Mouse (Mus musculus) limb, embryonic 14.5 days (tissue): Measurements from ENCODE around the gene Sppl3. TPM values are rescaled to one million over a fixed set of nuclear protein-coding genes. Genes with fewer than 3 reads are reported as not detected.

Experiments used
- ATAC-seq: fragments of 200-750 bp; cut with Nextera tagmentation; 2 replicates; pipeline ENCODE4 v1.8.0; 2017; ENCODE audit warnings: low read depth, moderate number of reproducible peaks, moderate TSS enrichment; ENCODE audit not compliant: low FRiP score
- DNase-seq: peaks from one replicate; pipeline ENCODE4 v3.0.0-alpha.2; 2015; ENCODE audit warnings: low spot score
- H3K27ac ChIP-seq: fragments of 300-500 bp; sonication (generic); replicated peaks from 2 replicates; pipeline ENCODE4 v1.5.1; 2014; ENCODE audit warnings: low read depth, mild to moderate bottlenecking, low read length, moderate library complexity, mixed read lengths
- H3K27me3 ChIP-seq: fragments of 300-500 bp; sonication (generic); 2 replicates; pipeline ENCODE4 v1.6.1; 2014; ENCODE audit warnings: low read length, mixed read lengths; ENCODE audit not compliant: control insufficient read depth, insufficient read depth
- H3K36me3 ChIP-seq: fragments of 300-500 bp; sonication (generic); 2 replicates; pipeline ENCODE4 v1.6.1; 2014; ENCODE audit warnings: mild to moderate bottlenecking, low read length, moderate library complexity, mixed read lengths; ENCODE audit not compliant: control insufficient read depth, insufficient read depth
- H3K4me1 ChIP-seq: fragments of 300-500 bp; sonication (generic); 2 replicates; pipeline ENCODE4 v1.6.1; 2014; ENCODE audit warnings: antibody characterized with exemption, low read length, mixed read lengths; ENCODE audit not compliant: control insufficient read depth, insufficient read depth
- H3K4me2 ChIP-seq: fragments of 300-500 bp; sonication (generic); replicated peaks from 2 replicates; pipeline ENCODE4 v1.6.1; 2014; ENCODE audit warnings: low read depth, mild to moderate bottlenecking, low read length, moderate library complexity; ENCODE audit not compliant: severe bottlenecking
- H3K4me3 ChIP-seq: fragments of 300-500 bp; sonication (generic); replicated peaks from 2 replicates; pipeline ENCODE4 v1.5.1; 2014; ENCODE audit warnings: low read length
- H3K9ac ChIP-seq: fragments of 300-500 bp; sonication (generic); 2 replicates; pipeline ENCODE4 v1.6.1; 2014; ENCODE audit warnings: mild to moderate bottlenecking, low read depth, low read length, moderate library complexity; ENCODE audit not compliant: severe bottlenecking
- H3K9me3 ChIP-seq: fragments of 300-500 bp; sonication (generic); 2 replicates; pipeline ENCODE4 v1.6.1; 2016; ENCODE audit warnings: low read length; ENCODE audit not compliant: control insufficient read depth
- POLR2A ChIP-seq: fragments of 200-500 bp; IDR thresholded peaks from 2 replicates; pipeline ENCODE4 v1.8.0; 2012; ENCODE audit warnings: inconsistent platforms, mild to moderate bottlenecking, moderate library complexity, borderline replicate concordance; ENCODE audit not compliant: insufficient read depth, insufficient read length; ENCODE audit errors: extremely low read depth
- WGBS: fragments of 180-500 bp; shearing (Covaris S2); extraction: QIAGEN DNeasy Blood & Tissue Kit; methylation state at CpG from one replicate; pipeline ENCODE4 v1.1.7; 2014; 5-methylcytosine and 5-hydroxymethylcytosine counted together
- polyA plus RNA-seq, 2 experiments: library from polyadenylated mRNA; depleted of rRNA in 1 of 2; stranded (reverse) in 1 of 2; unstranded in 1 of 2; fragments of >200 nt; fragmentation: Nextera tagmentation in 1 of 2; extraction: Ambion mirVana in 1 of 2; gene quantifications; 2 replicates each; pipeline versions ENCODE4 v1.2.1 to v1.2.3; 2012 to 2014

Gene Sppl3
- polyA plus RNA-seq, 2 experiments: 42.7 to 100 TPM

GRCm38 (mm10) chr5:115027109-115027508 is 16.2 kb downstream of the Sppl3 start:
- Histone ChIP-seq H3K4me1 (no peaks in the 10 kb centered on the region), H3K27me3 (no peaks in the 10 kb centered on the region), H3K9me3 (0 out of 2 replicates have a peak, but pooled peaks cover 3% of the 10 kb centered on the region), H3K9ac (no peak overlapping the region), H3K4me3 (no peak overlapping the region), H3K27ac (no peak overlapping the region), H3K4me2 (no peak overlapping the region), H3K36me3 (no peaks in the 10 kb centered on the region)
- no peak for TF ChIP-seq POLR2A
- 87% methylated on average over 3 of the region's 3 CpGs for WGBS
- ATAC-seq (no peak), DNase-seq (no peak)

- Histone ChIP-seq H3K4me3 (no peak overlapping the region), H3K9ac (no peak overlapping the region), H3K36me3 (no peaks in the 10 kb centered on the region), H3K4me1 (no peaks in the 10 kb centered on the region), H3K4me2 (no peak overlapping the region), H3K27me3 (no peaks in the 10 kb centered on the region), H3K9me3 (0 out of 2 replicates have a peak, but pooled peaks cover 3% of the 10 kb centered on the region), H3K27ac (no peak overlapping the region)
- WGBS: 92% methylated on average over 4 of the region's 4 CpGs
- no peak for DNase-seq
- no peak for ATAC-seq
- no peak for TF ChIP-seq POLR2A
Observed at GRCm38 (mm10) chr5:115028920-115029319, 18.0 kb downstream of the Sppl3 start.

- H3K9ac ChIP-seq: no peak overlapping the region
- H3K36me3 ChIP-seq: no peaks in the 10 kb centered on the region
- H3K4me1 ChIP-seq: no peaks in the 10 kb centered on the region
- 0 out of 2 replicates have a peak, but pooled peaks cover 3% of the 10 kb centered on the region for H3K9me3 ChIP-seq
- H3K4me3 ChIP-seq: no peak overlapping the region
- no peak overlapping the region for H3K4me2 ChIP-seq
- TF ChIP-seq POLR2A: no peak
- DNase-seq: no peak
- ATAC-seq: no peak
- 89% methylated on average over 3 of the region's 3 CpGs for WGBS
- no peaks in the 10 kb centered on the region for H3K27me3 ChIP-seq
- no peak overlapping the region for H3K27ac ChIP-seq
Observed at GRCm38 (mm10) chr5:115029509-115029908, 18.6 kb downstream of the Sppl3 start.

- DNase-seq (no peak), ATAC-seq (no peak)
- Histone ChIP-seq H3K9me3 (0 out of 2 replicates have a peak, but pooled peaks cover 3% of the 10 kb centered on the region), H3K27ac (no peak overlapping the region), H3K4me2 (no peak overlapping the region), H3K9ac (no peak overlapping the region), H3K4me1 (0 out of 2 replicates have a peak, but pooled peaks cover 2% of the 10 kb centered on the region), H3K36me3 (no peaks in the 10 kb centered on the region), H3K27me3 (no peaks in the 10 kb centered on the region), H3K4me3 (no peak overlapping the region)
- 87% methylated on average over 5 of the region's 5 CpGs for WGBS
- TF ChIP-seq POLR2A: no peak
Observed at GRCm38 (mm10) chr5:115031576-115031975, 20.6 kb downstream of the Sppl3 start.

GRCm38 (mm10) chr5:115032620-115033019 is 21.7 kb downstream of the Sppl3 start:
- Histone ChIP-seq H3K27ac (no peak overlapping the region), H3K9me3 (0 out of 2 replicates have a peak, but pooled peaks cover 3% of the 10 kb centered on the region), H3K4me1 (0 out of 2 replicates have a peak, but pooled peaks cover 2% of the 10 kb centered on the region), H3K27me3 (no peaks in the 10 kb centered on the region), H3K36me3 (no peaks in the 10 kb centered on the region), H3K4me3 (no peak overlapping the region), H3K4me2 (no peak overlapping the region), H3K9ac (no peak overlapping the region)
- ATAC-seq (no peak), DNase-seq (no peak)
- WGBS: 86% methylated on average over 2 of the region's 2 CpGs
- no peak for TF ChIP-seq POLR2A
